Mouse (Mus musculus): ENCODE measurements at regions not wholly inside any gene's neighbourhood (a gene's known extent, or its start where the extent isn't known, plus 50 kb on each side); places are given as distances from the start of the nearest gene placed in this dataset.

GRCm38 (mm10) chr17:88327791-88328190 lies 112.7 kb upstream of the Foxn2 start:
- no peak for TF ChIP-seq CTCF (IDR thresholded peaks at IDR 0.05; ENCODE audit: extremely low read depth, insufficient read depth, insufficient read length, insufficient replicate concordance)
- no peak for TF ChIP-seq POLR2A (IDR thresholded peaks at IDR 0.05; ENCODE audit: low read depth, low read length)
